Comparison of ENCODE assay signal across 18 mouse cellular contexts in genomic region chr4:137923052-137923451, GRCm38 (mm10).
DNase-seq lines count a peak whose midpoint lies in the region; ATAC-seq and TF ChIP-seq lines count a peak whose summit lies in the region.
"Had no signal": no experiment of that assay in that cellular context is flagged by ENCODE, and none has a peak within 500 bp of the region (broad histone marks: within the 10 kb centered on the region; RNA-seq: fewer than 3 reads in every experiment).

No protein-coding gene starts in this region.

- 0 out of 2 replicates have a peak overlapping the region, but pooled peaks have one; percentile 31 for H3K9ac ChIP-seq in heart, embryonic 12.5 days
- H3K9ac ChIP-seq: forebrain, embryonic 13.5 days; forebrain, embryonic 15.5 days; forebrain, postnatal 0 days had no signal

- peaks cover 46% of the 10 kb centered on the region for H3K36me3 ChIP-seq in heart, embryonic 12.5 days
- H3K36me3 ChIP-seq: forebrain, embryonic 15.5 days had no signal

- TF ChIP-seq CTCF in gastrocnemius, adult 2 months (IDR thresholded peaks at IDR 0.05) = no peak

- no peak overlapping the region for H3K4me2 ChIP-seq in heart, embryonic 12.5 days
- H3K4me2 ChIP-seq: forebrain, embryonic 13.5 days; forebrain, embryonic 15.5 days had no signal

- no peaks in the 10 kb centered on the region for H3K9me3 ChIP-seq in heart, embryonic 12.5 days (replicated peaks)
- H3K9me3 ChIP-seq: forebrain, embryonic 13.5 days; forebrain, embryonic 15.5 days had no signal

- no peaks in the 10 kb centered on the region for H3K27me3 ChIP-seq in heart, embryonic 12.5 days (replicated peaks)

- peak overlapping the region; percentile 90 for H3K27ac ChIP-seq in gastrocnemius, adult 2 months
- 0 out of 2 replicates have a peak overlapping the region, but pooled peaks have one; percentile 4 for H3K27ac ChIP-seq in heart, embryonic 12.5 days (ENCODE audit: poor library complexity, severe bottlenecking)
- H3K27ac ChIP-seq: forebrain, embryonic 13.5 days; forebrain, embryonic 15.5 days had no signal

- no peak for DNase-seq in gastrocnemius, adult 2 months
- DNase-seq in gastrocnemius, postnatal 4 days (ENCODE audit: low spot score in 2 of 2) = no peak
- DNase-seq in heart, adult 11 months = peak; percentile 91
- no peak for DNase-seq in heart, postnatal 4 days
- DNase-seq in heart, adult 18-20 months = no peak
- DNase-seq: adrenal gland, adult 2 months; adrenal gland, postnatal 10 days; adrenal gland, postnatal 25 days; cerebellum, adult 11-12 months; cerebellum, adult 2 months; cerebellum, adult 9-10 months; cerebellum, postnatal 10 days; cerebellum, postnatal 25 days; forebrain, postnatal 0 days had no signal

- H3K4me3 ChIP-seq in gastrocnemius, adult 2 months = peak overlapping the region; percentile 5
- no peak overlapping the region for H3K4me3 ChIP-seq in heart, embryonic 12.5 days
- H3K4me3 ChIP-seq: forebrain, embryonic 13.5 days; forebrain, embryonic 15.5 days had no signal

- ATAC-seq in heart, embryonic 12.5 days (ENCODE audit: insufficient number of reproducible peaks, low FRiP score) = no peak
- no peak for ATAC-seq in megakaryocyte progenitor cell, adult 5-6 weeks (replicated peaks; ENCODE audit: poor library complexity)
- ATAC-seq: forebrain, embryonic 13.5 days; forebrain, embryonic 15.5 days; forebrain, postnatal 0 days had no signal

- WGBS in heart, embryonic 12.5 days = 88% methylated on average over 15 of the region's 15 CpGs

- intact Hi-C loops in gastrocnemius, adult 2 months (cut with DNase I) = no loop called here

- peaks cover 69% of the 10 kb centered on the region for H3K4me1 ChIP-seq in heart, embryonic 12.5 days (replicated peaks)
